Mouse (Mus musculus): ENCODE measurements at regions not wholly inside any gene's neighbourhood (a gene's known extent, or its start where the extent isn't known, plus 50 kb on each side); places are given as distances from the start of the nearest gene placed in this dataset.

DNA sequence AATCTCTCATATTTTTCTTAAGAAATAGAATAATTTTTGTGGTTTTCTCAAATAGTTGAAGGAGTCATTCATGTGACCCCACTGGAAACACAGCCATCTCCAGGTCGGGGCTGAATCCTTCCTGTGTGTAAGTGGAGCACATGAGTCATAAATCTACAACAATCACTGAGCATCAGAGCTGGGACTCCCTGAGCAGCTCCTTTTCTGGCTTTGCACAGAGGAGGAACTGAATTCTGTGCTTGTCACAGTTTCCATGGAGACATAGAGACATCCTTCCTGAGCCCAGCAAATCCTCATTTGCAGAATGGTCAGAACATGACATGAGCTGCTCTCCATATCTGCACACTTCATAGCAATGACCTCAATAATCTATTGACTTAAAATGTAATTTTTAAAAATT, 238.2 kb upstream of the Rnd3 start:
- Histone ChIP-seq H3K4me3 (replicated peaks) (no peak overlapping the region), H3K9me3 (no peaks in the 10 kb centered on the region), H3K4me2 (no peak overlapping the region), H3K4me1 (replicated peaks) (no peaks in the 10 kb centered on the region), H3K27me3 (no peaks in the 10 kb centered on the region), H3K36me3 (no peaks in the 10 kb centered on the region), H3K27ac (no peak overlapping the region), H3K9ac (replicated peaks) (no peak overlapping the region)
- ATAC-seq (ENCODE audit: insufficient number of reproducible peaks, insufficient read depth, low FRiP score, low TSS enrichment, low read depth) = no peak
- 35% methylated on average over 1 of the region's 1 CpGs for WGBS

DNA sequence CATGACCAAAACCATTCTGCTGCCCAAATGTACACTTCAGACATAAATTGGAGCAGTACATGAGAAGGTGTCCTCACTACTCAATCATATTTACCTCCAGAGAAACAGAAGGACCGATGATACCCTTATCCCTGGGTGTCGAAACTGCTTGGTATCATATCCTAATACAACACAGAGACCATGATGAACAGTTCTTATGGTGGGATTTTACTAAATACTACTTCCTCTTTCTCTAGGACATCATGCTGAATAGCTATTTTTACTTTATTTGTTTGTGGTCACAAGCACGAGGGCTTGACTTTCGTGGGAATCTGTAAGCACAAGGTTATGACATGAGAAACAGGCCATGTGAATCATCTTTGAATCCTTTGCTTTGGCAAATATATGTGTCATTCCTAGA, 227.7 kb upstream of the Rnd3 start:
- Histone ChIP-seq H3K36me3 (no peaks in the 10 kb centered on the region), H3K27ac (no peak overlapping the region), H3K9me3 (no peaks in the 10 kb centered on the region), H3K4me1 (replicated peaks) (no peaks in the 10 kb centered on the region), H3K27me3 (no peaks in the 10 kb centered on the region), H3K4me2 (no peak overlapping the region), H3K9ac (replicated peaks) (no peak overlapping the region), H3K4me3 (replicated peaks) (no peak overlapping the region)
- 89% methylated on average over 4 of the region's 4 CpGs for WGBS
- ATAC-seq (ENCODE audit: insufficient number of reproducible peaks, insufficient read depth, low FRiP score, low TSS enrichment, low read depth) = no peak

DNA sequence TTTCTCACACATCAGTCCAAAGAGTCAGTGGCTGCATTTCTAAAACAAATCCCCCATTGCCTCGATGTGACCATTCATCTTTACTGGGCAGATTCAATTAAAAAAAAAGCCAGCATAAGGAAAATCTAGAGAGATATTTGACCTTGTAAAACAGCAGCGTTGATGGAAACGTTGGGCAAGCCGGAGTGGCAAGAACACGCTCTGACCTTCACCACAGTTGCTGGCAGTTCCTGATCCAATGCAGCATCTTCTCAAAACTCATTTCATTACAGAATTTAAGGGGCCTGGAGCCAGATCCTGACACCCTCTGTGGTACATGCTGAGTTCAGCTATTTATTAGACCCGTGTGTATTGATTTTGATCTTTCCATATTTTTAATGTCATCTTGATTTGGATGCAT, 225.7 kb upstream of the Rnd3 start:
- no peaks in the 10 kb centered on the region for H3K27me3 ChIP-seq
- no peaks in the 10 kb centered on the region for H3K36me3 ChIP-seq
- H3K9me3 ChIP-seq = no peaks in the 10 kb centered on the region
- no peak overlapping the region for H3K9ac ChIP-seq (replicated peaks)
- ATAC-seq (ENCODE audit: insufficient number of reproducible peaks, insufficient read depth, low FRiP score, low TSS enrichment, low read depth) = no peak
- no peak overlapping the region for H3K4me2 ChIP-seq
- WGBS = 84% methylated on average over 6 of the region's 6 CpGs
- no peak overlapping the region for H3K4me3 ChIP-seq (replicated peaks)
- H3K27ac ChIP-seq = no peak overlapping the region
- H3K4me1 ChIP-seq (replicated peaks) = no peaks in the 10 kb centered on the region

DNA sequence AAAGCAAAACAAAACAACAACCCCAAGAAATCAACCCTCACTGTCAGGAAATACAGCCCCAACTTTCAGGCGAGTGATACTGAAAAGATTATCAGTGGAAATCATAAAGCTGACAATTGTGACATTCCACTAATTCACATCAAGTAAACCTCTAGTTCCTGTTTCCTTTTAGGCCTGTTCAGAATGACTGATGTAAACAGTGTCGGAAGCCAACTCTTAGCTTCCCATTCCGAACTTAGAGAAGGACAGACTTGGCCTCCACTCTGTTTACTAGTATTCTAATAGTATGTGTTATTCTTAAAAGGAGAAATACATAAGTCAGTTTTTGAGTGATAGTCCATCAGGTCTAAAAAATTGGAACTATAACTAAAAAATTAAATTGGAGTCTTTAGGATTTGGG, 223.9 kb upstream of the Rnd3 start:
- ATAC-seq (ENCODE audit: insufficient number of reproducible peaks, insufficient read depth, low FRiP score, low TSS enrichment, low read depth) = no peak
- 73% methylated on average over 3 of the region's 3 CpGs for WGBS

DNA sequence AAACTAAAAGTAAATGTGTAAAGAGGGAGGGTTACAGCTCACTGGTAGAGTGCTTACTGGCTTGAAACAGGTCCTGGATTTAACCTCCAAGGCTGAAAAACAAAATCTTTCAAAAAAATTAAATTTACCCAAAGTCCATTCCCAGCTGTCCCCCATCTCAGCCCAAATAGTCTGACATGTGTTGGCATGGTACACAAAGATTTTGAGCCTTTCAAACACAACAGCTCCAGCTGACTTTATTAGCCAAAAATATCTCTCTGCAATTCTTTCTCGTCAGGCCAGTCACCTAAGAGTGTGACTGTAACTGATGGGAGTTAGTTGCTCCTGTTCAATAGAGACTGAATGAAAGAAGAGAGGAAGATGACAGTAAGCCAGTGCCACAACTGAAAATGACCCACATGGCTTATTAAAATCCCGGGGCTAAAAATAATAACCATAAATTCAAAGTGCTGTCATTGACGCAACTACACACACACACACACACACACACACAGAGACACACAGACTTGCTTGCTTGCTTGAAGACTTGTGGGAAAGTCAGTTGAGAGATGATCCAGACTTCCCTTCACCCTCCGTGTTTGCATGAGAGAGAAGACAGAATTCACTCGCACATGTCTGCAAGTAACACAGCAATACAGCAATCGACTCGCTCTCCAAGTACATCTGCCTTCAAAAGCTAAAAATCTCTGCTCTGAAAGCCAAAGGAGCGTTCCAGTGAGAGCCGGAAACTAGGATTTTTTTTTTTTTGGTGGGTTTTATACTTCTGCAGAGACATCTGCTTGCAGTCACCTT, 214.1 kb upstream of the Rnd3 start:
- H3K9me3 ChIP-seq = no peaks in the 10 kb centered on the region
- ATAC-seq (ENCODE audit: insufficient number of reproducible peaks, insufficient read depth, low FRiP score, low TSS enrichment, low read depth) = no peak
- H3K36me3 ChIP-seq = no peaks in the 10 kb centered on the region
- no peak overlapping the region for H3K4me3 ChIP-seq (replicated peaks)
- no peak overlapping the region for H3K27ac ChIP-seq
- no peaks in the 10 kb centered on the region for H3K27me3 ChIP-seq
- WGBS = 73% methylated on average over 9 of the region's 9 CpGs
- no peak overlapping the region for H3K9ac ChIP-seq (replicated peaks)
- H3K4me1 ChIP-seq (replicated peaks) = no peaks in the 10 kb centered on the region
- no peak overlapping the region for H3K4me2 ChIP-seq

More for the DNA sequence above, 223.9 kb upstream of the Rnd3 start:
- H3K4me3 ChIP-seq (replicated peaks) = no peak overlapping the region
- H3K27me3 ChIP-seq = no peaks in the 10 kb centered on the region
- H3K9me3 ChIP-seq = no peaks in the 10 kb centered on the region
- H3K4me2 ChIP-seq = no peak overlapping the region
- H3K27ac ChIP-seq = no peak overlapping the region
- H3K9ac ChIP-seq (replicated peaks) = no peak overlapping the region
- no peaks in the 10 kb centered on the region for H3K36me3 ChIP-seq
- no peaks in the 10 kb centered on the region for H3K4me1 ChIP-seq (replicated peaks)

DNA sequence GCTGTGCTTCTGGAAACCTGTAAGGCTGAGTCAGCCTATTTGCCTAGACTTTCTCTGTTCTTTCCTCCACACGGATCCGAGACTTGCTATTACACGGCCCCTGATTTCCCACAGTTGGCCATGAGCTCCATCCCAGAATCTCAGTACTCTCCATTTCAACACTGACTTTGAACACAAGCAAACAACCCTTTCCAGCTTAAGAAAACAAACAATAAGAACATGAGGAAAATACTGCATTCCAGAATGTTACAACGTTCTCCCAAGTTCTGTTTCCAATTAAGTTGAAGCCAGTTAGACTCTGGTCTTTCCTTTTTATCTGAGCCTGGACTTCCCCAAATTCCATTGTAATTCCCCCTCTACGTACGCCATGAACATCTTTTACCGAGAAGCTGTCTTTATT, 206.4 kb upstream of the Rnd3 start:
- no peaks in the 10 kb centered on the region for H3K4me1 ChIP-seq (replicated peaks)
- H3K27me3 ChIP-seq = no peaks in the 10 kb centered on the region
- ATAC-seq (ENCODE audit: insufficient number of reproducible peaks, insufficient read depth, low FRiP score, low TSS enrichment, low read depth) = no peak
- no peak overlapping the region for H3K4me3 ChIP-seq (replicated peaks)
- WGBS = 42% methylated on average over 7 of the region's 7 CpGs
- H3K27ac ChIP-seq = 0 out of 2 replicates have a peak overlapping the region, but pooled peaks have one; percentile 17
- no peak overlapping the region for H3K4me2 ChIP-seq
- H3K9me3 ChIP-seq = no peaks in the 10 kb centered on the region
- no peak overlapping the region for H3K9ac ChIP-seq (replicated peaks)
- no peaks in the 10 kb centered on the region for H3K36me3 ChIP-seq

DNA sequence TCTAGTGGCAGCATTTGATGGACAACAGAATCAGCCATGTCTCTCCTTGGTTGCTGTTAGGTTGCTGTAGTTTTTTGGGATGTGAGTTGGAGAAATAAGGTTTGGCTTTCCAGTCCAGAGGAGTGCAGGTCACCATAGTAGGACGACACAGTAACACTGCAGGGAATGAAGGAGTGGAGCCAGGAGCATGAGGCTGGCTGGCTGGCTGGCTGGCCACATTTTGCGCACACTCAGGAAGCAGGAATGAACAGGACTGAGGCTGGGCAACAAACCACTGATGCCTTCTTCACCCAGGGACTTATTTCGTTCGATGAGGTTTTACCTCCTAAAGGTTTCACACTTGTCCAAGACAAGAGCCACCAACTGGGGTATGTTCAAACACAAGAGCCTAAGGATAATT, 205.9 kb upstream of the Rnd3 start:
- Histone ChIP-seq H3K27ac (no peak overlapping the region), H3K36me3 (no peaks in the 10 kb centered on the region), H3K4me2 (no peak overlapping the region), H3K9ac (replicated peaks) (no peak overlapping the region), H3K27me3 (no peaks in the 10 kb centered on the region), H3K9me3 (no peaks in the 10 kb centered on the region), H3K4me1 (replicated peaks) (0 out of 2 replicates have a peak, but pooled peaks cover under 1% of the 10 kb centered on the region), H3K4me3 (replicated peaks) (no peak overlapping the region)
- WGBS = 92% methylated on average over 4 of the region's 4 CpGs
- no peak for ATAC-seq (ENCODE audit: insufficient number of reproducible peaks, insufficient read depth, low FRiP score, low TSS enrichment, low read depth)

DNA sequence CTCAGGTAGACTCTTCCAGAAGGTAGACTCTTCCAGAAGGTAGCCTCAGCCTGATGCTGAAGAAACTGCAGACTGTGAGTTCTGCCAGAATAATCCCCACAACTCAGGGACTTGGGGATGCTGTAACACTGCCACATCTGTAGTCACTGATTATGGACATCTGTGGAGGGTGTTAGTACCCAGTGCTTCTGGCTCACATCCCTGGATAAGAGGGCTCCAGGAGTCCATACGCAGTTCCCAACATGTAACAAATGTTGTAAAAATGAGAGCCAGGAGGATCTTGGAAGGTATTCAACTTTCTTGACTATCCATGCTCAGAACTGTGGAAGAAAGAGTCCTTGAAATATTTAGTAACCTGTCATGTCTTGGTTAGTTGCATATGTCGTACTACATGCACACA, 200.7 kb upstream of the Rnd3 start:
- WGBS = 63% methylated on average over 2 of the region's 2 CpGs
- Histone ChIP-seq H3K4me1 (replicated peaks) (0 out of 2 replicates have a peak, but pooled peaks cover 4% of the 10 kb centered on the region), H3K27me3 (no peaks in the 10 kb centered on the region), H3K4me2 (no peak overlapping the region), H3K4me3 (replicated peaks) (no peak overlapping the region), H3K9ac (replicated peaks) (no peak overlapping the region), H3K9me3 (no peaks in the 10 kb centered on the region), H3K27ac (no peak overlapping the region), H3K36me3 (no peaks in the 10 kb centered on the region)
- ATAC-seq (ENCODE audit: insufficient number of reproducible peaks, insufficient read depth, low FRiP score, low TSS enrichment, low read depth) = no peak

DNA sequence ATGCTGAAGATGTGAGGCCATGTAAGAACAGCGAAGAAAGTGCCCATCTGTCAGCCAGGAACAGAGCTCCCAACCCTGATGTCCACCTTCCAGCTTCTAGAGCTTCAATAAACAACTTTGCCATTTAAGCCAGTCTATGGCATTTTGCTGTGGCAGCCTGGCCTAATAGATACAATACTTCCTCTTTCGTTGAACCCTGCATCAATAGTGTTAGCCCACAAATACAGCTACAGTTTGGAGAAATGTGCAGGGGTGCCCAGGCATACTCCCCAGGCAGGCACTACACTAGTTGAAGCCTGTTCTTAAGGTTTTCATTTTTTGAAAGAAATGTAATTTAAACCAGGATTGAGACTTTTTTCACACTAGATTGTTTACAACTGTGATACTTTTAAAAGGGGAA, 199.9 kb upstream of the Rnd3 start:
- 76% methylated on average over 2 of the region's 2 CpGs for WGBS
- no peak overlapping the region for H3K9ac ChIP-seq (replicated peaks)

DNA sequence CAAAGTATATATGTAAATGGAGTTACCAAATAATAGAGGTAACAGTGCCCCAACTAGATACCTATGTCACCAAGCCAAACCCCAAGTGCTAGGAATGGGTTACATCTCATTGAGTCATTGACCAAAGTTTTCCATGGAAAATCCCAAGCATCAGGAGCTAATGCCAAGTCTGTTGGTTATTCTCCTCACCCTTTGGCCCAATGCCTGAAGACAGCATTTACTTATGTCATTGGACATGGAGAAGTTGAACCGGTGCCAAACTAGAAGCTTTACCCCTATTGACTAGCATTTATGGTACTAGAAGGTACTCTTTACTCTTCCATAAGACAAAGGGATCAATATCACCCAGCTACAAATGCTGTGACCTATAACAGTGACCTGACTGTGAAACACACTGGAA, 198.2 kb upstream of the Rnd3 start:
- Histone ChIP-seq H3K36me3 (no peaks in the 10 kb centered on the region), H3K4me3 (replicated peaks) (no peak overlapping the region), H3K27ac (no peak overlapping the region), H3K4me1 (replicated peaks) (0 out of 2 replicates have a peak, but pooled peaks cover 4% of the 10 kb centered on the region), H3K9ac (replicated peaks) (no peak overlapping the region), H3K4me2 (no peak overlapping the region), H3K9me3 (no peaks in the 10 kb centered on the region), H3K27me3 (no peaks in the 10 kb centered on the region)
- no peak for ATAC-seq (ENCODE audit: insufficient number of reproducible peaks, insufficient read depth, low FRiP score, low TSS enrichment, low read depth)
- 94% methylated on average over 1 of the region's 1 CpGs for WGBS

More for the DNA sequence above, 199.9 kb upstream of the Rnd3 start:
- Histone ChIP-seq H3K4me3 (replicated peaks) (no peak overlapping the region), H3K27ac (no peak overlapping the region), H3K36me3 (no peaks in the 10 kb centered on the region), H3K27me3 (no peaks in the 10 kb centered on the region), H3K4me2 (no peak overlapping the region), H3K4me1 (replicated peaks) (0 out of 2 replicates have a peak, but pooled peaks cover 4% of the 10 kb centered on the region), H3K9me3 (no peaks in the 10 kb centered on the region)
- ATAC-seq (ENCODE audit: insufficient number of reproducible peaks, insufficient read depth, low FRiP score, low TSS enrichment, low read depth) = no peak

DNA sequence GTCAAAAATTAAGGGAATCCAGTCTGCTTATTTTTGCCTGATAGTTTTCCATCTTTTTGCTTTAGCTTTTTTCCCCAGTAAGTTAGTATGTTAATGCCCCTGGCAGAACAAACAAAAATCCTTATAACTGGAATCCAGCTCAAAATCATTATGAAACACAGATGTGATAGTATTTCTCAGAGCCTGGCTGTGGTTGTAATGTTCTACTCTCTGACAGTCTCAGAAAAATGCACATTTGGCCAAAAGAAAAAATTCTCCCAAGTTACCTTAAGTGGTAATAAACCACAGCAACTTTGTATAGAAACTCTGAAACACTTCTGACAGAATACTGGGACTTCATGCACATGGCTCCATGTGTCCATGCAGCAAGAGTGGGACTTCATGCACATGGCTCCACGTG, 193.5 kb upstream of the Rnd3 start:
- 85% methylated on average over 1 of the region's 1 CpGs for WGBS
- no peaks in the 10 kb centered on the region for H3K36me3 ChIP-seq
- H3K4me1 ChIP-seq (replicated peaks) = no peaks in the 10 kb centered on the region

DNA sequence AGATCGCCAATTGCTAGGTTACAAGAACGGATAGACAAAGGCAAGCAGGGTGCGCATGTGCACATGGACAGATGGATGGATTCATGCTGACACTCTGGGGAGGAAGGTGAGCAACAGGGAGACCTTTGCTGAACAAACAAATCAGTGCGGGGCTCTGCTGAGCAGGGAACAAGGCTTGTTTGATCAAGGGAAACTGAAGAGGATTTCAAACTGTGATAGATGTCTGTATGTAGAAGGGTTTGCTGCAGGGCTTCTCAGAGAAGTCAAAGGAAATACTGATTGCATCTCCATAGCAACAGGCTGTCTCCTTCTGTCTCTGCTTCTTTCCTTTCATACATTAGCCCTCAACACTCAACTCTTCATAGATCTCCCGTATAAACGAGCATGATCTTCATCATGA, 185.5 kb upstream of the Rnd3 start:
- ATAC-seq (ENCODE audit: insufficient number of reproducible peaks, insufficient read depth, low FRiP score, low TSS enrichment, low read depth) = no peak
- Histone ChIP-seq H3K4me1 (replicated peaks) (peaks cover 11% of the 10 kb centered on the region; the same call in 1 of the 2 replicates), H3K27ac (no peak overlapping the region), H3K4me2 (no peak overlapping the region), H3K36me3 (no peaks in the 10 kb centered on the region), H3K27me3 (no peaks in the 10 kb centered on the region), H3K9me3 (no peaks in the 10 kb centered on the region), H3K4me3 (replicated peaks) (no peak overlapping the region), H3K9ac (replicated peaks) (no peak overlapping the region)
- 79% methylated on average over 6 of the region's 6 CpGs for WGBS

More for the DNA sequence above, 193.5 kb upstream of the Rnd3 start:
- no peak overlapping the region for H3K9ac ChIP-seq (replicated peaks)
- no peak overlapping the region for H3K4me3 ChIP-seq (replicated peaks)
- H3K9me3 ChIP-seq = no peaks in the 10 kb centered on the region
- no peak overlapping the region for H3K4me2 ChIP-seq
- ATAC-seq (ENCODE audit: insufficient number of reproducible peaks, insufficient read depth, low FRiP score, low TSS enrichment, low read depth) = no peak
- H3K27ac ChIP-seq = no peak overlapping the region
- H3K27me3 ChIP-seq = no peaks in the 10 kb centered on the region

Data from limb, embryonic 12.5 days (tissue).